Mouse (Mus musculus) liver, embryonic 14.5 days (tissue): ENCODE measurements around the gene Ccl4. TPM values are rescaled to one million over a fixed set of nuclear protein-coding genes. Genes with fewer than 3 reads are reported as not detected.

Experiments used
- ATAC-seq: fragments of 200-750 bp; cut with Nextera tagmentation; 2 replicates; pipeline ENCODE4 v1.8.0; 2017; ENCODE audit warnings: moderate number of reproducible peaks, mild to moderate bottlenecking, moderate library complexity; ENCODE audit not compliant: insufficient read depth
- DNase-seq, 3 experiments: peaks; one replicate each; pipeline ENCODE4 v3.0.0-alpha.2; 2012 to 2013; ENCODE audit warnings: low read depth in 3 of 3, low spot score in 3 of 3
- H3K27ac ChIP-seq: fragments of 300-500 bp; sonication (generic); 2 replicates; pipeline ENCODE4 v1.5.1; 2014; ENCODE audit warnings: moderate library complexity, mild to moderate bottlenecking, control low read depth, inconsistent platforms
- H3K27me3 ChIP-seq: fragments of 300-500 bp; sonication (generic); 2 replicates; pipeline ENCODE4 v1.6.1; 2014; ENCODE audit warnings: mild to moderate bottlenecking, low read length, moderate library complexity; ENCODE audit not compliant: control insufficient read depth, insufficient read depth
- H3K36me3 ChIP-seq: fragments of 300-500 bp; sonication (generic); replicated peaks from 2 replicates; pipeline ENCODE4 v1.6.1; 2014; ENCODE audit warnings: low read depth; ENCODE audit not compliant: control insufficient read depth, insufficient read depth
- H3K4me1 ChIP-seq, 2 experiments: fragments of 200-500 bp in 1 of 2; fragments of 300-500 bp in 1 of 2; sonication (generic) in 1 of 2; replicated peaks; 2 replicates each; pipeline ENCODE4 v1.6.1; 2012 to 2014; ENCODE audit warnings: antibody characterized with exemption in 1 of 2, inconsistent platforms in 1 of 2, low read length in 1 of 2; ENCODE audit not compliant: control insufficient read depth in 2 of 2, insufficient read depth in 2 of 2
- H3K4me2 ChIP-seq: fragments of 300-500 bp; sonication (generic); 2 replicates; pipeline ENCODE4 v1.6.1; 2014; ENCODE audit warnings: low read depth, mild to moderate bottlenecking, control low read depth, moderate library complexity
- H3K4me3 ChIP-seq, 2 experiments: fragments of 200-500 bp in 1 of 2; fragments of 300-500 bp in 1 of 2; sonication (generic) in 1 of 2; 2 replicates each; pipeline ENCODE4 v1.5.1; 2012 to 2014; ENCODE audit warnings: low read depth in 2 of 2, low read length in 2 of 2, mild to moderate bottlenecking in 2 of 2, control low read depth in 1 of 2, inconsistent platforms in 1 of 2, moderate library complexity in 1 of 2; ENCODE audit not compliant: insufficient read depth in 1 of 2
- H3K9ac ChIP-seq: fragments of 300-500 bp; sonication (generic); replicated peaks from 2 replicates; pipeline ENCODE4 v1.6.1; 2014; ENCODE audit warnings: mild to moderate bottlenecking, control low read depth, moderate library complexity
- H3K9me3 ChIP-seq: fragments of 300-500 bp; sonication (generic); 2 replicates; pipeline ENCODE4 v1.6.1; 2016; ENCODE audit warnings: low read length, mixed read lengths; ENCODE audit not compliant: control insufficient read depth
- CTCF ChIP-seq: IDR thresholded peaks from 2 replicates; pipeline ENCODE4 v1.5.1; 2016; ENCODE audit warnings: antibody characterized with exemption, low read depth, control low read depth
- EP300 ChIP-seq: IDR thresholded peaks from 2 replicates; pipeline ENCODE4 v1.6.1; 2016; ENCODE audit warnings: antibody characterized with exemption, low read depth
- WGBS: fragments of 180-500 bp; shearing (Covaris S2); extraction: QIAGEN DNeasy Blood & Tissue Kit; methylation state at CpG from one replicate; pipeline ENCODE4 v1.1.7; 2014; ENCODE audit not compliant: insufficient replicate concordance; 5-methylcytosine and 5-hydroxymethylcytosine counted together
- polyA plus RNA-seq, 2 experiments: library from polyadenylated mRNA; depleted of rRNA in 1 of 2; stranded (reverse) in 1 of 2; unstranded in 1 of 2; fragments of >200 nt; fragmentation: Nextera tagmentation in 1 of 2; extraction: Ambion mirVana in 1 of 2; gene quantifications; 2 replicates each; pipeline versions ENCODE4 v1.2.1 to v1.2.3; 2012 to 2014

Ccl4 gene
- polyA plus RNA-seq, 2 experiments, result 0.45 to 0.84 TPM

DNA sequence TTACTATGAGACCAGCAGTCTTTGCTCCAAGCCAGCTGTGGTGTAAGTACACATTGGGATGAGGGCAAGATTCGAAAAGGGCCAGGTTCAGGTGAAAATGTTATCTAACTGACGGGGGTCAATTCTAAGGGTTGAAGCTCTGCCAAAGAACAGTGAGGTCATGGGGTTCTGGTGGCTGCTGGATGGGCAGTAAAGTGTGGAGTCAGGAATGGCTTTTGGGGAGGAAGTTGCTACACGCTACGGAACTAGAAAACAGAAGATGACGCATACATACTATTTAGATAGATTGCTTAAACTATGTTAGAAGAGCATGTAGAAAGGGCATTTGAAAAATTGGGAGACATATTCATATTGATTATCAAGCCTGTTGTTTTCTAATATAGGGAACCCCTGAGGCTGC is 1.1 kb downstream of the Ccl4 start:
- WGBS, result 35% methylated on average over 5 of the region's 5 CpGs
- Histone ChIP-seq H3K27me3 (no peaks in the 10 kb centered on the region), H3K4me1 (no peaks in the 10 kb centered on the region; a peak in 1 of 4 replicates), H3K9me3 (no peaks in the 10 kb centered on the region), H3K36me3 (no peaks in the 10 kb centered on the region), H3K4me3 (no peak overlapping the region), H3K27ac (no peak overlapping the region), H3K9ac (no peak overlapping the region), H3K4me2 (no peak overlapping the region)
- DNase-seq, result no peak
- ATAC-seq, result no peak
- TF ChIP-seq CTCF (no peak), EP300 (no peak)

- H3K4me3 ChIP-seq, result no peak overlapping the region
- no peaks in the 10 kb centered on the region for H3K4me1 ChIP-seq
- ATAC-seq (no peak), DNase-seq (no peak)
- H3K4me2 ChIP-seq, result no peak overlapping the region
- H3K27me3 ChIP-seq, result no peaks in the 10 kb centered on the region
- no peaks in the 10 kb centered on the region for H3K36me3 ChIP-seq
- TF ChIP-seq EP300 (no peak), CTCF (no peak)
- H3K27ac ChIP-seq, result no peak overlapping the region
- H3K9ac ChIP-seq, result no peak overlapping the region
- H3K9me3 ChIP-seq, result no peaks in the 10 kb centered on the region
These were observed 9.4 kb downstream of the Ccl4 start for GRCm38 (mm10) chr11:83671743-83672142.

- Histone ChIP-seq H3K27me3 (no peaks in the 10 kb centered on the region), H3K27ac (no peak overlapping the region), H3K4me2 (no peak overlapping the region), H3K4me3 (no peak overlapping the region), H3K4me1 (no peaks in the 10 kb centered on the region), H3K9ac (no peak overlapping the region), H3K9me3 (no peaks in the 10 kb centered on the region), H3K36me3 (no peaks in the 10 kb centered on the region)
- ATAC-seq, result no peak
- DNase-seq, result no peak
- TF ChIP-seq EP300, result no peak
- no peak for TF ChIP-seq CTCF
- 66% methylated on average over 1 of the region's 1 CpGs for WGBS
These were observed 13.3 kb downstream of the Ccl4 start for GRCm38 (mm10) chr11:83675665-83676064.

DNA sequence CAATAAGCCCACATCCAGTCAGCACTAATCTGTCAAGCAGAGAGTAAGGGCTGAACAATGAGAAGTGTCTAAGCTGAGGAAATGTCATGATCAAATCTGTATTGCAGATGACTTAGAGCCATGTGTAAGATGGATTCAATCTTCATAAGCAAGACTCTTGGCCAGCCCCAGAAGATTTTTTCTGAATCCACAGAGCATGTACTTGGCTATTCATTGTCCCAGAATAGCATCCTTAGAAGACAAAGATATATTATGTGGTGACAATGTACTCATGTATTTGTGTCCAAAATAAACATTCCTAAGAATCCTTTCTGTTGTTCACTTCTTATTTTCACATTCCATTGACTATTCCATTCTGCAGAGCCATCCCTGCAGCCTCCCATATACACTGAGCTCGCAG is 27.5 kb downstream of the Ccl4 start:
- Histone ChIP-seq H3K9ac (no peak overlapping the region), H3K4me1 (no peaks in the 10 kb centered on the region), H3K27ac (no peak overlapping the region), H3K4me3 (no peak overlapping the region), H3K9me3 (no peaks in the 10 kb centered on the region), H3K4me2 (no peak overlapping the region), H3K27me3 (no peaks in the 10 kb centered on the region), H3K36me3 (no peaks in the 10 kb centered on the region)
- DNase-seq (no peak), ATAC-seq (no peak)
- TF ChIP-seq EP300 (no peak), CTCF (no peak)
- 47% methylated on average over 1 of the region's 1 CpGs for WGBS

- H3K36me3 ChIP-seq, result no peaks in the 10 kb centered on the region
- no peak for DNase-seq
- no peaks in the 10 kb centered on the region for H3K4me1 ChIP-seq
- no peak for ATAC-seq
- H3K4me2 ChIP-seq, result no peak overlapping the region
- H3K4me3 ChIP-seq, result no peak overlapping the region
- H3K9me3 ChIP-seq, result no peaks in the 10 kb centered on the region
- H3K9ac ChIP-seq, result no peak overlapping the region
- WGBS, result 20% methylated on average over 1 of the region's 1 CpGs
- no peak overlapping the region for H3K27ac ChIP-seq
- TF ChIP-seq EP300 (no peak), CTCF (no peak)
- no peaks in the 10 kb centered on the region for H3K27me3 ChIP-seq
These were observed 29.6 kb downstream of the Ccl4 start for GRCm38 (mm10) chr11:83692008-83692407.

DNA sequence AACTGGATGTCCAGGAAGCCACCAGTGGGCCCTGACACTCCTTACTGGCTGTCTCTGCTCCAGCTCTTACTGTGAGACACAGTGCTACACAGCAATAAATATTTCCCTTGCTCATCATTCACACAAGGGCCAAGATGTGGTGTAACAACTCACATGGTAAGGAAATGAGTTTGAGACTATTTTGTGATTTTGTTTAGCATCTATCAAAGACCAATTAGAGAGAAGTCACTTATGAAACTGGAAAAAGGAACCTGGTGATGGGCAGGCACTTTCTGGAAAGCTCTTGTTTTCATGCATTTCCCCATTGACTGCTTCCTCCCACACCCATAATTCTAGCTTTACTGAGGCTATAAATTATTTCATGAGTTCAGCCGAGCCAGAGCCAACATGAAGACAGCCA is 41.3 kb downstream of the Ccl4 start, which contains the start of gene Wfdc17:
Wfdc17 (plus strand) TSS at position 287 of the 400 bp plus-strand sequence.
- Histone ChIP-seq H3K4me2 (no peak within 1 kb of the TSS), H3K9me3 (no peaks in the 10 kb centered on the region), H3K27ac (no peak within 1 kb of the TSS), H3K27me3 (no peaks in the 10 kb centered on the region), H3K36me3 (no peaks in the 10 kb centered on the region), H3K4me1 (no peaks in the 10 kb centered on the region), H3K4me3 (no peak within 1 kb of the TSS), H3K9ac (no peak within 1 kb of the TSS)
- no peak for TF ChIP-seq CTCF
- 12% methylated on average over 1 of the region's 1 CpGs for WGBS
- ATAC-seq (no peak), DNase-seq (no peak)
